Mouse (Mus musculus) stomach, embryonic 14.5 days (tissue): Measurements from ENCODE around the gene Cadm1. TPM values are rescaled to one million over a fixed set of nuclear protein-coding genes. Genes with fewer than 3 reads are reported as not detected.

Experiments
- ATAC-seq: fragments of 200-750 bp; cut with Nextera tagmentation; 2 replicates; pipeline ENCODE4 v1.8.0; 2017; ENCODE audit warnings: low read depth, moderate TSS enrichment; ENCODE audit not compliant: insufficient number of reproducible peaks, insufficient read depth, low FRiP score
- H3K27ac ChIP-seq: fragments of 300-500 bp; sonication (generic); 2 replicates; pipeline ENCODE4 v1.5.1; 2014; ENCODE audit warnings: mild to moderate bottlenecking, low read length, moderate library complexity, mixed read lengths
- H3K27me3 ChIP-seq: fragments of 300-500 bp; sonication (generic); 2 replicates; pipeline ENCODE4 v1.6.1; 2014; ENCODE audit warnings: low read length, control low read depth, mixed read lengths; ENCODE audit not compliant: control insufficient read depth, insufficient read depth
- H3K36me3 ChIP-seq: fragments of 300-500 bp; sonication (generic); 2 replicates; pipeline ENCODE4 v1.6.1; 2014; ENCODE audit warnings: mild to moderate bottlenecking, control low read depth, low read length, moderate library complexity, mixed read lengths; ENCODE audit not compliant: control insufficient read depth, insufficient read depth
- H3K4me1 ChIP-seq: fragments of 300-500 bp; sonication (generic); 2 replicates; pipeline ENCODE4 v1.6.1; 2014; ENCODE audit warnings: low read length, control low read depth, mixed read lengths; ENCODE audit not compliant: control insufficient read depth, insufficient read depth
- H3K4me2 ChIP-seq: fragments of 300-500 bp; sonication (generic); replicated peaks from 2 replicates; pipeline ENCODE4 v1.6.1; 2014; ENCODE audit warnings: low read depth, low read length, control low read depth
- H3K4me3 ChIP-seq: fragments of 300-500 bp; sonication (generic); 2 replicates; pipeline ENCODE4 v1.5.1; 2014; ENCODE audit warnings: low read depth, low read length, control low read depth
- H3K9ac ChIP-seq: fragments of 300-500 bp; sonication (generic); replicated peaks from 2 replicates; pipeline ENCODE4 v1.6.1; 2014; ENCODE audit warnings: low read depth, mild to moderate bottlenecking, control low read depth, low read length, moderate library complexity, mixed read lengths
- H3K9me3 ChIP-seq: fragments of 300-500 bp; sonication (generic); 2 replicates; pipeline ENCODE4 v1.6.1; 2016; ENCODE audit warnings: low read depth, low read length, control low read depth; ENCODE audit not compliant: control insufficient read depth
- WGBS: fragments of 180-500 bp; shearing (Covaris S2); extraction: QIAGEN DNeasy Blood & Tissue Kit; methylation state at CpG from one replicate; pipeline ENCODE4 v1.1.7; 2014; 5-methylcytosine and 5-hydroxymethylcytosine counted together
- polyA plus RNA-seq: library from polyadenylated mRNA; unstranded; fragments of >200 nt; fragmentation: Nextera tagmentation; extraction: Ambion mirVana; gene quantifications from 2 replicates; pipeline ENCODE4 v1.2.1, GENCODE M21; 2014

Gene Cadm1
- polyA plus RNA-seq, 1 experiment from 2014 or later = 70.5 TPM

DNA sequence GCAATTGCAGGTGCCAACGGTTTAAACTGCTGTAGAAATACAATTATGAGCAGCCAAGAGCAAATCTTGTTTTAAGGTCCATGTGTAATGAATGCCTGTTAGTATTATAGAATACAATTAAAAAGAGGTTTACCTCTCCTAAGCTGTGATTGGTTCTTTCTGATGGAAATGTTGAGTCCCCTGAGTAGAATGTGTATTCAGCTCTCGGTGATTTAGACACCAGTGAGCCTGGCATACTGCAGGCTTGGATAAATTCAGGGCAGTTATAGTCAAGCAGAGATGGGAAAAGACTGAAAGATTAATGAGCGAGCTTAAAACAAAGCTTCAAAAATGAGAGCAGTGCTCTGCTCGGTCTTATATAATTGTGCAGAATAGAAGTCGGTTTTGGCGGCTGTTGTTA, 177.4 kb downstream of the Cadm1 start:
- H3K4me1 ChIP-seq = no peaks in the 10 kb centered on the region
- no peak for ATAC-seq
- H3K9me3 ChIP-seq = no peaks in the 10 kb centered on the region; the same call in 1 of the 2 replicates
- H3K36me3 ChIP-seq = no peaks in the 10 kb centered on the region
- no peak overlapping the region for H3K9ac ChIP-seq
- WGBS = 84% methylated on average over 6 of the region's 6 CpGs
- no peak overlapping the region for H3K27ac ChIP-seq
- H3K4me3 ChIP-seq = no peak overlapping the region
- H3K27me3 ChIP-seq = no peaks in the 10 kb centered on the region
- H3K4me2 ChIP-seq = no peak overlapping the region

DNA sequence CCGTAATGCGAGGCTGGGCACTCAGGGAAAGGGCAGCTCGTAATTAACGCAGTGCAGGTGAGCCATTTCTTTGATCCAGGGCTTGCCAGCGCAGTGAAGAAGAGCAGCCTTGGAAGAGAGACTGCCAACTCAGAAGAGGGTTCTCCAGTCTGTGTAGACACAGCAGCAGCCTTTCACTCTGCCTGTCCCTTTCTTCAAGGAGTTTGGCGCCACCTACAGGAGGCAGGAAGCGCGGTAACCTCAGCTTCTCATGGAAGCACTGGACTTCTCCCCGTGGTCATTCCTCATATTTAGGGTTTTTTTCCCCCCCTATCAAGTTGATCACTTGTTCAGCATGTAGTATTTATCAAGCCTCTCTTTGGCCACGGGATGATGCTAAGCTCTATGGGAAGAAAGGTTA, 178.3 kb downstream of the Cadm1 start:
- Histone ChIP-seq H3K4me2 (no peak overlapping the region), H3K9me3 (no peaks in the 10 kb centered on the region; the same call in 1 of the 2 replicates), H3K4me1 (no peaks in the 10 kb centered on the region), H3K36me3 (no peaks in the 10 kb centered on the region), H3K27me3 (no peaks in the 10 kb centered on the region), H3K9ac (no peak overlapping the region), H3K4me3 (no peak overlapping the region), H3K27ac (no peak overlapping the region)
- 30% methylated on average over 10 of the region's 10 CpGs for WGBS
- ATAC-seq = no peak

DNA sequence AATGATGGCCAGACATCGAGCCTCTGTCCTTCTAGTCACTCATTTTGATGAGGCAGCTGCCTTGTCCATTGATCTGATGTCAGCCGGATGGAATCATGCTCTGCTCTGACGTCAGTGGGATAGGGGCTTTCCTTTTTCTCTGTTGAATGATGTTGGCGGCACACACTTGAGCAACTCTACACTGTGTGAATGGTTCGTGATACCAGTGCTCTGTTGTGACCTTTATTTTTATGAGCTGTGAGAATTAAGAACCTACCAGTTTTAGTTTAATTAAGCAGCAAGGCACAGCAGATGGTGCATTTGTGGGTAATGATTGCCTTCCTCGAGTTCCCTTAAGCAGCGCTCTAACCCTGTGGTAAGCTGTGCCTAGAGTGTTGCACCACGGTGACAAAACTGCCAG, 181.0 kb downstream of the Cadm1 start:
- WGBS = 90% methylated on average over 8 of the region's 8 CpGs
- no peak overlapping the region for H3K27ac ChIP-seq
- H3K9me3 ChIP-seq = no peaks in the 10 kb centered on the region; the same call in 1 of the 2 replicates
- H3K4me1 ChIP-seq = no peaks in the 10 kb centered on the region
- H3K4me2 ChIP-seq = no peak overlapping the region
- ATAC-seq = no peak
- no peaks in the 10 kb centered on the region for H3K36me3 ChIP-seq
- H3K4me3 ChIP-seq = no peak overlapping the region
- no peaks in the 10 kb centered on the region for H3K27me3 ChIP-seq
- no peak overlapping the region for H3K9ac ChIP-seq

DNA sequence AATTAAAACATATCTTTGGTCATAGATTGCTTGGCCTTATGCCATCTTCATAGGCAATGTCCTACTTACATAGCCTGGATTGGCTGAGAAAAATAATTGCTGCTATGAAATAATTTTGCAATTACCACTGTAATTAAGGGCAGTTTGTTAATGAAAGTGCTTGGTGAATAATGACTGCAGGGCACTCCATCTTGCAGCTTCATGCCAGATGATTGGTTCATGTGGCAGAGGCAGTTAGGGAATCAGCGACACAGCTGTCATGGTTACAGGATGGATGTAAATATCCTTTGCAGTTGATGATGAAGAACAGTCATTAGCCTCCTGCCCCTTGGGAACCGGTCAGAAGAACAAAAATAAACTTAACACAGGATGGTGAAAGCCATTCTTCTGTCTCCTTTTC, 184.6 kb downstream of the Cadm1 start:
- Histone ChIP-seq H3K9me3 (no peaks in the 10 kb centered on the region; the same call in 1 of the 2 replicates), H3K27ac (no peak overlapping the region), H3K36me3 (no peaks in the 10 kb centered on the region), H3K4me3 (no peak overlapping the region), H3K4me2 (no peak overlapping the region), H3K9ac (no peak overlapping the region), H3K4me1 (no peaks in the 10 kb centered on the region), H3K27me3 (no peaks in the 10 kb centered on the region)
- no peak for ATAC-seq
- 31% methylated on average over 2 of the region's 2 CpGs for WGBS

DNA sequence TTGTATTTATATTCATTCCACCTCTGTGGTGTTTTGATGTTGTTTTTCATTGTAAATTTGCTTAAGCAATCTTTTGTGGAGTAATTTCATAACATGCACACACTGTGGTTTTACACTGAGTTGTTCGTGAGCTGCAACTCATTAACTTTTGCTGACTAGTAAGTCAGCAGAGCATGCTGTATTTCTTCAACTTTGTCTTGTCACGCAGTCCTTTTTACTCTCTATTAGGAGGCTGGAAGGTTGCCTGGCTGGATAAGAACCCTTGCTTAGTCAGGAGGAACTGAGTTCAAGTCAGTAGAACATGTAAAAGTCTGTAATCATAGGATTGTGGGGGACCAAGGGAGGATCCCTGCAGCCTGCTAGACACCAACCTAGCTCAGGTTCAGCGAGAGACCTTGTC, 185.4 kb downstream of the Cadm1 start:
- no peak overlapping the region for H3K9ac ChIP-seq
- H3K9me3 ChIP-seq = no peaks in the 10 kb centered on the region; the same call in 1 of the 2 replicates
- H3K4me3 ChIP-seq = no peak overlapping the region
- WGBS = 85% methylated on average over 3 of the region's 3 CpGs
- H3K4me2 ChIP-seq = no peak overlapping the region
- no peak overlapping the region for H3K27ac ChIP-seq
- H3K36me3 ChIP-seq = no peaks in the 10 kb centered on the region
- no peak for ATAC-seq
- no peaks in the 10 kb centered on the region for H3K27me3 ChIP-seq
- no peaks in the 10 kb centered on the region for H3K4me1 ChIP-seq

DNA sequence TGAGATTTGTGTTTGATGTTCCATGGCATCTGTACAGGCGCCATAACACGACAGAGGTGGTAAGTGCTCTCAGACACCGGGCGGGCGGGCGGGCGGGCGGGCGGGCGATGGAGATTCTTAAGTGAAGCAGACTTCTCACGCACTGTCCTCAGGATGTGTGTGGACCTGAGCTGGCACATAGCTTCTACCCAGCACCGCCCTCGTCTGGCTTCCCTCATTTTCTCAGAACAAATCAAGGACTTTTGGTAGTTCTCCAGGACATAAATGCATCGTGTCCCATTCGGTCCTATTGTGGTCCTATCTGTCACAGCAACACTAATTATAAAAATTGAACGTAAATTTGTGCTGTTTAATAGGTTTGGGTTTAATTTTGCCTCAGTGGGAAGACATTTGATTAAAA, 186.9 kb downstream of the Cadm1 start:
- Histone ChIP-seq H3K4me2 (no peak overlapping the region), H3K27ac (no peak overlapping the region), H3K36me3 (no peaks in the 10 kb centered on the region), H3K4me1 (no peaks in the 10 kb centered on the region), H3K27me3 (no peaks in the 10 kb centered on the region), H3K9me3 (no peaks in the 10 kb centered on the region), H3K4me3 (no peak overlapping the region), H3K9ac (no peak overlapping the region)
- ATAC-seq = no peak
- 87% methylated on average over 16 of the region's 16 CpGs for WGBS

DNA sequence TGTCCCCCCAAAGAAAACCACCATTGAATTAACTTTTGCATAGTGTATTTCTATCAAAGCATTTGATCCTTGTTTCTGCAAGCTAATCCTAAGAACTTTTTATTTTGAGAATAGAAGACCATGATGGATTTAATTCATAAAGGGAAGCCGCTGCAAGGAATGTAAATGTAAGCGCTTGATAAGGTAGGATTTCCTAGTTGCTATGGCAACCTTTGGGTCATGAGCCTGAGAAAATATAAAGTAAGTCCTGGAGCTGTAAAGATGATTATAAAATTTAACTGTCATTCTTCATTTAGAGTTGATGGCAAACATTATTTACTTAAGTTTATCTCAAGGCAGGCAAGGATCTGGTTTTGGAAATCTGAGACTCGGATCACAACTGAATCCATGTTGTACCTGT, 197.6 kb downstream of the Cadm1 start:
- WGBS = 35% methylated on average over 3 of the region's 3 CpGs
- Histone ChIP-seq H3K9ac (no peak overlapping the region), H3K4me1 (peaks cover 11% of the 10 kb centered on the region), H3K36me3 (no peaks in the 10 kb centered on the region), H3K9me3 (no peaks in the 10 kb centered on the region), H3K27ac (no peak overlapping the region), H3K4me3 (no peak overlapping the region), H3K4me2 (no peak overlapping the region), H3K27me3 (no peaks in the 10 kb centered on the region)
- ATAC-seq = no peak

DNA sequence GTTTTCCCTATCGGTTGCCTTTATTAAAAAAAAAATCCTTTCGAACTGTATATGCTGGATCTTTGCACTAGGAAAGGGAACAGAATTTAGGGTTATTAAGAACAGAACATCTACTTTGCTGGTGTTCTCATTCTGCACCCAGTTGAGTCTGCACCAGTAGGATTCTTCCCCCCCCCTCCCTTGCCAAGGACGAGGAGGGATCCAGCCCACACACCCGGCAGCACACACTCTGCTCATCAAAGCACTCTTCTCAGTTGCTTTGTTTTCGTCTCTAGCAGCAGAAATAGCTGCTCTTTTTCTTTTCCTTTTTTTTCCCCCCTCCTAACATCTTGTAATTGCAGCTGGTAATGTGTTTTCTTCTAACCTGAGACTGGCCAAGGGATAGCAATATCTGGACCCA, 198.9 kb downstream of the Cadm1 start:
- Histone ChIP-seq H3K4me3 (no peak overlapping the region), H3K4me1 (peaks cover 8% of the 10 kb centered on the region), H3K36me3 (no peaks in the 10 kb centered on the region), H3K27ac (no peak overlapping the region), H3K4me2 (no peak overlapping the region), H3K9ac (no peak overlapping the region), H3K9me3 (no peaks in the 10 kb centered on the region), H3K27me3 (no peaks in the 10 kb centered on the region)
- WGBS = 56% methylated on average over 5 of the region's 5 CpGs
- no peak for ATAC-seq

DNA sequence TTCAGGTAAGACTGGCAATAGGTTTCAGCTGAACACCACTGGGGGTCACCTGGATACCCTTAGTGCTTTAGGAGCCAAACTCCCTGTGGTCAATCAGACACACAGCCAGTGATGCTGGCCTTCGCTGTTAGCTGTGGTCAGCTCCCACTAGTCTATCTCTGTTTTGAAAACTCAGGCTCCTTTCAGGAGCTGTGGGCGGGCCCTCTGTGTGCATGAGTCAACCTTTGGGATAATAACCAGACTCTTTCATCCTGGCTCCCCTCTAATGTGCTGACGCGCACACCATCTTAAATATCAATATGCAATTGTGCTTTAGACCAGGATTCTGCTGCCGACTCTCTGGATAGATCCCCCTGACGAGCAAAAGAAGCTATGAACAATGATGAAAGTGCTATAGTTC, 200.3 kb downstream of the Cadm1 start:
- Histone ChIP-seq H3K4me2 (no peak overlapping the region), H3K4me3 (no peak overlapping the region), H3K4me1 (peaks cover 6% of the 10 kb centered on the region; the same call in 1 of the 2 replicates), H3K9ac (no peak overlapping the region), H3K9me3 (no peaks in the 10 kb centered on the region), H3K36me3 (no peaks in the 10 kb centered on the region), H3K27ac (no peak overlapping the region), H3K27me3 (no peaks in the 10 kb centered on the region)
- ATAC-seq = no peak
- 64% methylated on average over 6 of the region's 6 CpGs for WGBS
